Mouse (Mus musculus): ENCODE measurements around the gene Mpnd. TPM values are rescaled to one million over a fixed set of nuclear protein-coding genes. Genes with fewer than 3 reads are reported as not detected.
"Not testable (repeated sequence)": the region's sequence is repeated elsewhere in the genome, so short reads cannot be mapped to it uniquely, and the experiment has no call there.

Gene Mpnd
- polyA plus RNA-seq, 1 experiment from 2014 or later = 82.9 TPM

DNA sequence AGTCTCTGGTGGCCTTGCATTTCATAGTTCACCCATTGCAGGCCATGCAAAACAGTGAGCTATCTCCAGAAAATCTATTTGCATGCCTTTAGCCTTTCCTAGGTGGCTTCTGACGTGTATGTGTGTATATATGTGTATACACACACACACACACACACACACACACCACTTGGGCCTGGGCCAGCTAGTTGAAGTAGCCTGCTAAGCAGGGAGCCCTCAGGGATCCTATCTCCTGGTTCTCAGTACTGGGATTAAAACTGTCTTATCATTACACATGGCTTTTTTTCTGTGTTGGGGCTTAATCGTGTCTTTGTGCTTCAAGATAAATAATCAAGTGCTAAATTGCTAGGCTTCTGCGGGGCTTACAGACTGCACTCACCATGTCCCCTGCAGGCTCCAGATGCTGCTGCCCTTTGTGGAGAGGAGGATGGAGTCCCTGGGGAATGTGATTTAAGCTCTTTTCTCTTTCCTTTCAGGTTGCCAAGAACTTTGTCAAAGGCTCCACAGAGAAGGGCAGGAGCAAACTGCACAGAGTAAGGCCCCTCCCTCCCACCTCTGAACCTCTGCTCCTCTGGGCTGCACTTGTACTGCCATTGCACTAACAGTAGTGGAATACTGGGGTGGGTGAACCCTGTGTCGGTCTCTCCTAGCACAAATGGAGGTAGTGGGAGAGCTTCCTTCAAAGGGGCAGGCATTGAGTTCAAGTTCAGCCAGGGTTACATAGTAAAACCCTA, 50.6 kb downstream of the Mpnd start:
- 78% methylated on average over 4 of the region's 4 CpGs for WGBS

DNA sequence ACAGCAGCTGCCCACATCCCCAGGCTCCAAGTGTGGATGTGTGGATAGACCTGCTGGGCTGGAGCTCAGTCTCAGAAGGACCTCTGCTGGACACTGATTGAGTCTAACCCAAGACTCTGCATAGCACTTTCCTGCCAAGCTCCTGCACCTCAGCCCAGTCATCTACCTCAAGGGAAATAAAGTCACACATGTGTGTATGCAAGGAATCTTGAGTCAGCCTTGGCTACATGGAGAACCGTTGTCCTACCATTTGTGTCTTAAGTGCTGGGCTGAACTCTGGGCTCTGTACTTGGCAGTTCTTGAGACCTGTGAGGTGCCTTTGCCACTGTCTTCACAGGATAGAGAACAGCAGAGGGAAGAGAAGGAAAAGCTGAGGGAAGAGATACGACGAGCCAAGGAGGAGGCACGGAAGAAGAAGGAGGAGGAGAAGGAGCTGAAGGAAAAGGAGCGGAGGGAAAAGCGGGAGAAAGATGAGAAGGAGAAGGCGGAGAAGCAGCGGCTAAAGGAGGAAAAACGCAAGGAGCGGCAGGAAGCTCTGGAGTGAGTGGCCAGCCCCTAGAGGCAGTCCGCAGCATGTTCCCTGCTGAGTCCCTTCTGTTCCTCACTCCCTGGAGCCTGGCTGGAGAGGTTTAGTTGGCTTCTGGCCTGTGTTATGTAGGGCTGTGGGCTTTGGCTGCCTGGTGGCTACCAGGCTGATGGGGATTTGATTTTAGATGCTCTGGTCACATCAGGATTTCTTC, 52.0 kb downstream of the Mpnd start:
- Histone ChIP-seq H3K9ac (no peak overlapping the region), H3K4me3 (no peak overlapping the region), H3K36me3 (peaks cover 66% of the 10 kb centered on the region), H3K4me1 (no peaks in the 10 kb centered on the region), H3K9me3 (no peaks in the 10 kb centered on the region), H3K27me3 (no peaks in the 10 kb centered on the region), H3K4me2 (no peak overlapping the region), H3K27ac (no peak overlapping the region)
- no peak for ATAC-seq (ENCODE audit: insufficient number of reproducible peaks, low FRiP score, low TSS enrichment, low read depth)
- WGBS = 89% methylated on average over 11 of the region's 11 CpGs

More for the DNA sequence above, 50.6 kb downstream of the Mpnd start:
- H3K36me3 ChIP-seq = peaks cover 62% of the 10 kb centered on the region
- H3K27me3 ChIP-seq = no peaks in the 10 kb centered on the region
- H3K4me1 ChIP-seq = no peaks in the 10 kb centered on the region
- no peak for ATAC-seq (ENCODE audit: insufficient number of reproducible peaks, low FRiP score, low TSS enrichment, low read depth)
- no peak overlapping the region for H3K9ac ChIP-seq
- H3K27ac ChIP-seq = no peak overlapping the region
- H3K4me3 ChIP-seq = no peak overlapping the region
- no peak overlapping the region for H3K4me2 ChIP-seq
- H3K9me3 ChIP-seq = no peaks in the 10 kb centered on the region

DNA sequence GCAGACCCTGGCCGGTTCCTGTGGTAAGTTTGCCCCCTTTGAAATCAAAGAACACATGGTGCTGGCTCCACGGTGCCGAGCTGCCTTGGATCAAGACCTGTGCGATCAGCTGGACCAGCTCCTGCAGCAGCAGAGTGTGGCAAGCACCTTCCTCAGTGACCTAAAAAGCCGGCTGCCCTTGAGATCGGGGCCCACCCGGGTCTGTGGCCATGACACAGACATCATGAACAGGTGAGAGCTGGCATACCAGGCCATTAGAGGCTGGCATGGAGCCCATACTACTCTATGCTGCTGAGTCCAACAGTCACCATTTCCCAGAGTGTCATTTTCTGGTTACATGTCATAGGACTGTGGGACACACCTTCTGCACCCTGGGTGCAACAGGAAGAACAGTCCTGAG, 56.6 kb downstream of the Mpnd start:
- H3K36me3 ChIP-seq = peaks cover 99% of the 10 kb centered on the region
- H3K27ac ChIP-seq = no peak overlapping the region
- H3K4me3 ChIP-seq = no peak overlapping the region
- no peak overlapping the region for H3K9ac ChIP-seq
- H3K4me1 ChIP-seq = no peaks in the 10 kb centered on the region
- no peak overlapping the region for H3K4me2 ChIP-seq
- ATAC-seq (ENCODE audit: insufficient number of reproducible peaks, low FRiP score, low TSS enrichment, low read depth) = no peak
- 93% methylated on average over 7 of the region's 7 CpGs for WGBS
- no peaks in the 10 kb centered on the region for H3K27me3 ChIP-seq
- H3K9me3 ChIP-seq = no peaks in the 10 kb centered on the region

DNA sequence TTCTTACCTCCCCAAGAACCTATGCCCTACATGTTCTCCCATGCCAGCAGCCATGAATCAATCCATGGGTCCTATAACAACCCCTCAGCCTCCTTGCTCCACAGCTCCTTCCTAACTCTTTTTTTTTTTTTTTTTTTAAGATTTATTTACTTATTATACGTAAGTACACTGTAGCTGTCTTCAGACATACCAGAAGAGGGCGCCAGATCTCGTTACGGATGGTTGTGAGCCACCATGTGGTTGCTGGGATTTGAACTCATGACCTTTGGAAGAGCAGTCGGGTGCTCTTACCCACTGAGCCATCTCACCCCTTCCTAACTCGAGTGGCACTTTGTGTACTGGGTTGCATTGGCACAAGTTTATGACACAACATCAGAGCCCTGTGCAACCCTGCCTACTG, 60.2 kb downstream of the Mpnd start:
- H3K4me3 ChIP-seq; ATAC-seq (ENCODE audit: insufficient number of reproducible peaks, low FRiP score, low TSS enrichment, low read depth); H3K27ac ChIP-seq; H3K27me3 ChIP-seq; H3K4me2 ChIP-seq; H3K9me3 ChIP-seq; H3K9ac ChIP-seq; H3K4me1 ChIP-seq: not testable (repeated sequence)
- H3K36me3 ChIP-seq = peaks cover 99% of the 10 kb centered on the region
- WGBS = 82% methylated on average over 6 of the region's 6 CpGs

Other genes with a start within 250 kb of the Mpnd start
- gene Zfp119a, start 126.8 kb upstream of the Mpnd start, polyA plus RNA-seq (2015; fragmentation: Nextera tagmentation; extraction: Ambion mirVana) = 10.0 TPM in 2 replicates
- 13.5 and 14.4 TPM in 2 replicates for gene Zfp959, start 113.6 kb upstream of the Mpnd start, polyA plus RNA-seq (2015; fragmentation: Nextera tagmentation; extraction: Ambion mirVana)
- 6.9 and 9.1 TPM in 2 replicates for gene Zfp119b, start 56.2 kb upstream of the Mpnd start, polyA plus RNA-seq (2015; fragmentation: Nextera tagmentation; extraction: Ambion mirVana)
- gene Ebi3, start 53.1 kb upstream of the Mpnd start, polyA plus RNA-seq (2015; fragmentation: Nextera tagmentation; extraction: Ambion mirVana) = 3.3 and 3.8 TPM in 2 replicates
- 21.7 and 22.1 TPM in 2 replicates for gene Yju2, start 46.6 kb upstream of the Mpnd start, polyA plus RNA-seq (2015; fragmentation: Nextera tagmentation; extraction: Ambion mirVana)
- gene Shd, start 35.2 kb upstream of the Mpnd start, polyA plus RNA-seq (2015; fragmentation: Nextera tagmentation; extraction: Ambion mirVana) = 19.9 and 21.4 TPM in 2 replicates
- 12.6 and 18.3 TPM in 2 replicates for gene Fsd1, start 19.2 kb upstream of the Mpnd start, polyA plus RNA-seq (2015; fragmentation: Nextera tagmentation; extraction: Ambion mirVana)
- 26.0 and 28.2 TPM in 2 replicates for gene Stap2, start 127 bp upstream of the Mpnd start, polyA plus RNA-seq (2015; fragmentation: Nextera tagmentation; extraction: Ambion mirVana)
- gene Sh3gl1, start 30.9 kb downstream of the Mpnd start, polyA plus RNA-seq (2015; fragmentation: Nextera tagmentation; extraction: Ambion mirVana) = 210 and 217 TPM in 2 replicates
- gene Chaf1a, start 34.7 kb downstream of the Mpnd start, polyA plus RNA-seq (2015; fragmentation: Nextera tagmentation; extraction: Ambion mirVana) = 19.1 and 21.4 TPM in 2 replicates
- 42.1 and 45.6 TPM in 2 replicates for gene Ubxn6, start 69.3 kb downstream of the Mpnd start, polyA plus RNA-seq (2015; fragmentation: Nextera tagmentation; extraction: Ambion mirVana)
- gene Hdgfl2, start 73.9 kb downstream of the Mpnd start, polyA plus RNA-seq (2015; fragmentation: Nextera tagmentation; extraction: Ambion mirVana) = 103 and 106 TPM in 2 replicates
- 0.03 and 0.11 TPM in 2 replicates for gene Plin4, start 104.1 kb downstream of the Mpnd start, polyA plus RNA-seq (2015; fragmentation: Nextera tagmentation; extraction: Ambion mirVana)
- 0.12 and 0.60 TPM in 2 replicates for gene Plin5, start 111.9 kb downstream of the Mpnd start, polyA plus RNA-seq (2015; fragmentation: Nextera tagmentation; extraction: Ambion mirVana)
- gene Lrg1, start 116.3 kb downstream of the Mpnd start, polyA plus RNA-seq (2015; fragmentation: Nextera tagmentation; extraction: Ambion mirVana) = 0.55 and 1.7 TPM in 2 replicates
- 2.3 and 3.3 TPM in 2 replicates for gene Sema6b, start 134.6 kb downstream of the Mpnd start, polyA plus RNA-seq (2015; fragmentation: Nextera tagmentation; extraction: Ambion mirVana)
- 11.3 and 13.1 TPM in 2 replicates for gene Tnfaip8l1, start 156.8 kb downstream of the Mpnd start, polyA plus RNA-seq (2015; fragmentation: Nextera tagmentation; extraction: Ambion mirVana)
- 108 and 119 TPM in 2 replicates for gene Mydgf, start 178.2 kb downstream of the Mpnd start, polyA plus RNA-seq (2015; fragmentation: Nextera tagmentation; extraction: Ambion mirVana)
- gene Dpp9, start 213.2 kb downstream of the Mpnd start, polyA plus RNA-seq (2015; fragmentation: Nextera tagmentation; extraction: Ambion mirVana) = 33.6 and 34.6 TPM in 2 replicates